In the genomic region with DNA sequence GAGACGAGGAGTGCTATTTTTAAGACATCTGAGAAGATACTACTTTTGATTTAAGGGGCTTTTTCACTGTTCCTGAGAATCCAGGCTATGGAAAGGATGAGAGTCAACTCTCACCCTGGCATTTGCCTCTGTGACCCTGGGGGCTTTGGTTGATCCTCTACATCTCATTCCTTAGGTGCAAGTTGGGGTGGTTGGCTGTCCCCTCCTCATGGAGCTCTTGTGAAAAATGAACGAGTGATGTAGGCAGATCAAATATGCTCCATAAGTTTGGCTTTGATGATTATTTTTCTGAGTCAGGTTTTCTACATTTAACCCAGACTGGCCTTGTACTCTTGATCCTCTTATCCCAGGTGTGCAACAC, we compare ENCODE assay signal across 8 mouse cellular contexts. TPM values are rescaled to one million over a fixed set of nuclear protein-coding genes. Genes with fewer than 3 reads are reported as not detected.
DNase-seq lines count a peak whose midpoint lies in the region; ATAC-seq and TF ChIP-seq lines count a peak whose summit lies in the region.

No protein-coding gene starts in this region.

- DNase-seq in lung, adult 18-20 months = no peak
- DNase-seq in limb, embryonic 11.5 days (ENCODE audit: low spot score) = no peak
- no peak for DNase-seq in ovary, postnatal 10 days (ENCODE audit: low spot score)
- DNase-seq in gastrocnemius, postnatal 25 days = no peak
- DNase-seq in layer of hippocampus, adult 9-10 months (ENCODE audit: low spot score) = no peak

- peak overlapping the region; percentile 77 for H3K4me3 ChIP-seq in lung, embryonic 16.5 days (ENCODE audit: low read length)
- peak overlapping the region; percentile 84 for H3K4me3 ChIP-seq in erythroblast, embryonic 14.5 days (replicated peaks)
- H3K4me3 ChIP-seq in limb, embryonic 11.5 days (ENCODE audit: low read depth, low read length) = peak overlapping the region; percentile 72
- peak overlapping the region; percentile 72 for H3K4me3 ChIP-seq in small intestine, adult 2 months (ENCODE audit: low read depth, low read length)

- TF ChIP-seq CTCF in small intestine, adult 2 months (IDR thresholded peaks at IDR 0.05; ENCODE audit: extremely low read depth, insufficient read length, insufficient replicate concordance, low read depth, low read length) = no peak

- WGBS in lung, embryonic 16.5 days = 6% methylated on average over 2 of the region's 2 CpGs
- WGBS in limb, embryonic 11.5 days = 15% methylated on average over 2 of the region's 2 CpGs
- 2% methylated on average over 2 of the region's 2 CpGs for WGBS in small intestine, adult 2 months

- H3K27ac ChIP-seq in lung, embryonic 16.5 days (ENCODE audit: low read length) = no peak overlapping the region; the same call in 1 of the 2 replicates
- no peak overlapping the region for H3K27ac ChIP-seq in limb, embryonic 11.5 days (replicated peaks; ENCODE audit: low read depth, low read length)
- no peak overlapping the region for H3K27ac ChIP-seq in small intestine, adult 2 months (ENCODE audit: insufficient read depth, low read depth, low read length)

- peak overlapping the region; percentile 76 for H3K9ac ChIP-seq in lung, embryonic 16.5 days (ENCODE audit: low read length)
- peak overlapping the region; percentile 71 for H3K9ac ChIP-seq in limb, embryonic 11.5 days (ENCODE audit: low read length)

- H3K4me2 ChIP-seq in lung, embryonic 16.5 days (ENCODE audit: low read depth, low read length) = peak overlapping the region; percentile 83
- peak overlapping the region; percentile 77 for H3K4me2 ChIP-seq in limb, embryonic 11.5 days (ENCODE audit: low read depth, severe bottlenecking)

- H3K4me1 ChIP-seq in lung, embryonic 16.5 days (replicated peaks; ENCODE audit: control insufficient read depth, insufficient read depth, low read length) = peaks cover 6% of the 10 kb centered on the region; the same call in 1 of the 2 replicates
- H3K4me1 ChIP-seq in erythroblast, embryonic 14.5 days (ENCODE audit: control insufficient read depth) = peaks cover 16% of the 10 kb centered on the region
- 0 out of 2 replicates have a peak, but pooled peaks cover 3% of the 10 kb centered on the region for H3K4me1 ChIP-seq in limb, embryonic 11.5 days (ENCODE audit: control insufficient read depth, insufficient read depth, low read length)
- H3K4me1 ChIP-seq in small intestine, adult 2 months (ENCODE audit: control insufficient read depth, insufficient read depth, insufficient read length, low read length) = peaks cover 7% of the 10 kb centered on the region; the same call in 1 of the 2 replicates

- TF ChIP-seq POLR2A in small intestine, adult 2 months (IDR thresholded peaks at IDR 0.05; ENCODE audit: low read depth, low read length) = no peak

- ATAC-seq in lung, embryonic 16.5 days (ENCODE audit: low read depth) = no peak
- ATAC-seq in limb, embryonic 11.5 days (ENCODE audit: insufficient number of reproducible peaks, low FRiP score, low TSS enrichment, low read depth) = no peak

- no peaks in the 10 kb centered on the region for H3K27me3 ChIP-seq in lung, embryonic 16.5 days (ENCODE audit: control insufficient read depth, insufficient read depth, low read depth, low read length)
- no peaks in the 10 kb centered on the region for H3K27me3 ChIP-seq in erythroblast, embryonic 14.5 days (ENCODE audit: control insufficient read depth)
- H3K27me3 ChIP-seq in limb, embryonic 11.5 days (ENCODE audit: control insufficient read depth, insufficient read depth, low read length) = no peaks in the 10 kb centered on the region
- no peaks in the 10 kb centered on the region for H3K27me3 ChIP-seq in small intestine, adult 2 months (ENCODE audit: control insufficient read depth, insufficient read depth, low read length)

- H3K9me3 ChIP-seq in lung, embryonic 16.5 days (ENCODE audit: control insufficient read depth, low read length) = no peaks in the 10 kb centered on the region
- no peaks in the 10 kb centered on the region for H3K9me3 ChIP-seq in erythroblast, embryonic 14.5 days (ENCODE audit: control insufficient read depth, low read length)
- H3K9me3 ChIP-seq in limb, embryonic 11.5 days (ENCODE audit: control insufficient read depth, low read length) = no peaks in the 10 kb centered on the region

- H3K36me3 ChIP-seq in lung, embryonic 16.5 days (ENCODE audit: control insufficient read depth, insufficient read depth, low read length) = 0 out of 2 replicates have a peak, but pooled peaks cover 3% of the 10 kb centered on the region
- H3K36me3 ChIP-seq in erythroblast, embryonic 14.5 days (ENCODE audit: control insufficient read depth) = peaks cover 11% of the 10 kb centered on the region
- no peaks in the 10 kb centered on the region for H3K36me3 ChIP-seq in limb, embryonic 11.5 days (ENCODE audit: control insufficient read depth, insufficient read depth, low read length)
- H3K36me3 ChIP-seq in small intestine, adult 2 months (ENCODE audit: control insufficient read depth, insufficient read depth, low read length) = no peaks in the 10 kb centered on the region; the same call in 1 of the 2 replicates

RNA-seq across cellular contexts. Expression of a gene that starts 0.3 kb away (rescaled TPM):
- polyA plus RNA-seq in lung, embryonic 16.5 days (2015; fragmentation: Nextera tagmentation; extraction: Ambion mirVana) = 35.1 and 36.9 TPM in 2 replicates
- 0.73 and 1.4 TPM in 2 replicates for polyA plus RNA-seq in erythroblast, embryonic 14.5 days (2012)
- polyA plus RNA-seq in limb, embryonic 11.5 days (2014; fragmentation: Nextera tagmentation; extraction: Ambion mirVana) = 35.3 and 41.3 TPM in 2 replicates
- 17.8 and 27.4 TPM in 2 replicates for polyA plus RNA-seq in small intestine, adult 2 months (2012; rRNA removed)
- total RNA-seq in gastrocnemius, postnatal 25 days (2021) = 1 to 10 TPM; 9.5 to 10.0 TPM

RNA-seq across cellular contexts. Expression of a gene that starts 54.6 kb away (rescaled TPM):
- polyA plus RNA-seq in lung, embryonic 16.5 days (2015; fragmentation: Nextera tagmentation; extraction: Ambion mirVana) = 13.1 and 13.6 TPM in 2 replicates
- 0.15 and 0.17 TPM in 2 replicates for polyA plus RNA-seq in erythroblast, embryonic 14.5 days (2012)
- 14.2 and 14.9 TPM in 2 replicates for polyA plus RNA-seq in limb, embryonic 11.5 days (2014; fragmentation: Nextera tagmentation; extraction: Ambion mirVana)
- 7.8 and 9.8 TPM in 2 replicates for polyA plus RNA-seq in small intestine, adult 2 months (2012; rRNA removed)
- total RNA-seq in gastrocnemius, postnatal 25 days (2021) = 1 to 10 TPM; 5.6 to 5.7 TPM
